Mouse (Mus musculus) embryonic fibroblast, embryonic 13.5 days (primary cell): ENCODE measurements around the gene Cpa1.

Source experiments
- CTCF ChIP-seq: IDR thresholded peaks from 2 replicates; pipeline ENCODE4 v1.5.1; 2011; ENCODE audit warnings: mild to moderate bottlenecking, control low read depth, low read length, moderate library complexity, borderline replicate concordance; ENCODE audit not compliant: insufficient read depth
- POLR2A ChIP-seq: IDR thresholded peaks from 2 replicates; pipeline ENCODE4 v1.6.1; 2011; ENCODE audit warnings: low read depth, mild to moderate bottlenecking, control low read depth, low read length, moderate library complexity

- no peak for TF ChIP-seq CTCF
- no peak for TF ChIP-seq POLR2A
Measured at GRCm38 (mm10) chr6:30658619-30659018, 19.6 kb downstream of the Cpa1 start.
